Mouse (Mus musculus): Measurements from ENCODE around the gene Dpy19l2.

DNA sequence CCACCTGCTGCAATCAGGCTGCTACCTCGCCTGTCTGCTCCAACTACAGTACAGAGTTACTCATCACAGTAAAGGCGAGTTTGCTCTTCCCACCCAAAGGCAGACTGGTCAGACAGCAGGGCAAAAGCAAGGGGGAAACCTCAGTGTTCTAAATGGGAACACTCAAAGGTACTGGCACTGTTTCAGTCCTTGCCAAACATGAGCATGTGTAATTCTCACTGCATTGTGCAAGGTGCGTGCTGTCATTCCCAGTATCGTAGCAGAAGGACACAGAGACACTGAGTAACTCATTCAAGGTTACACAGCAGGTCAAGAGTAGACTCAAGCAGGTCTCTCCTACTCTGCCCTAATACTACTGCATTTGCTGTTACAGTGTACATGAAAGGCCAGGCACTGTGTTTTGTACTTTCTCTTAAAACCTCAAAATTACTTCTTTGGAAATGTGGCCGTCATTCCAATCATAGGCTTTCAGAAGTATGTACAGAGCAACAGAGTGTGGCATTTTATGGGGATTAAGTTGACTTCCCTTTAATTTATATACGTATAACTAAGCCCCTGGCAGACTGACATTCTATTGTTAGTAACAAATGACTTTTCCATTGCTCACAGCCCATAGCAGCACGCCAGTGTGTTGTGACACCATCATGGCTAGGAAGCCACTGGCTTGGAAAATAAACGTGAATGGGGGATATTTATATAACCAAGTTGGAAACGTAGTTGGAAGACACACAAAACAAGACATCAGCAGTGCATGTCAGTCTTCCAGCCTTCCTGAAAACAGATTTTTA lies 182.6 kb downstream of the Dpy19l2 start:
- TF ChIP-seq CTCF (IDR thresholded peaks at IDR 0.05; ENCODE audit: borderline replicate concordance, extremely low read depth, insufficient read depth, insufficient read length) (no peak), POLR2A (IDR thresholded peaks at IDR 0.05; ENCODE audit: borderline replicate concordance, extremely low read depth, insufficient read depth, insufficient read length, poor library complexity, severe bottlenecking) (no peak)

Measured in brain, embryonic 14.5 days (tissue).